Mouse (Mus musculus): ENCODE results near the gene Gm21887.
"Not testable (repeated sequence)": the region's sequence is repeated elsewhere in the genome, so short reads cannot be mapped to it uniquely, and the experiment has no call there.

The Gm21887 gene

GRCm38 (mm10) chrX:170009016-170009750, at the start of gene Gm21887:
Gm21887 (plus strand) TSS chrX:170009659.
- peak; percentile 96 for DNase-seq

GRCm38 (mm10) chrX:169969337-169969736, 40.1 kb upstream of the Gm21887 start:
- DNase-seq = no peak

GRCm38 (mm10) chrX:169969765-169970164, 39.7 kb upstream of the Gm21887 start:
- DNase-seq = not testable (repeated sequence)

- not testable (repeated sequence) for DNase-seq
These were observed 38.9 kb upstream of the Gm21887 start for GRCm38 (mm10) chrX:169970546-169970945.

GRCm38 (mm10) chrX:169971562-169971961, 37.9 kb upstream of the Gm21887 start:
- DNase-seq = not testable (repeated sequence)

- DNase-seq = not testable (repeated sequence)
These were observed 37.3 kb upstream of the Gm21887 start for GRCm38 (mm10) chrX:169972131-169972530.

- peak; percentile 18 for DNase-seq
These were observed 36.5 kb upstream of the Gm21887 start for GRCm38 (mm10) chrX:169972791-169973494.

- not testable (repeated sequence) for DNase-seq
These were observed 35.7 kb upstream of the Gm21887 start for GRCm38 (mm10) chrX:169973806-169974205.

GRCm38 (mm10) chrX:169974456-169974855, 35.0 kb upstream of the Gm21887 start:
- peak; percentile 24 for DNase-seq

- not testable (repeated sequence) for DNase-seq
These were observed 34.5 kb upstream of the Gm21887 start for GRCm38 (mm10) chrX:169974974-169975373.

GRCm38 (mm10) chrX:169975681-169976131, 33.8 kb upstream of the Gm21887 start:
- peak; percentile 32 for DNase-seq

GRCm38 (mm10) chrX:169976340-169976739, 33.1 kb upstream of the Gm21887 start:
- not testable (repeated sequence) for DNase-seq

- not testable (repeated sequence) for DNase-seq
These were observed 31.5 kb upstream of the Gm21887 start for GRCm38 (mm10) chrX:169977856-169978435.

- DNase-seq = peak; percentile 85
These were observed 30.8 kb upstream of the Gm21887 start for GRCm38 (mm10) chrX:169978436-169979381.

GRCm38 (mm10) chrX:169979461-169980202, 29.8 kb upstream of the Gm21887 start:
- not testable (repeated sequence) for DNase-seq

GRCm38 (mm10) chrX:169980203-169980556, 29.3 kb upstream of the Gm21887 start:
- DNase-seq = not testable (repeated sequence)

- DNase-seq = peak; percentile 37
These were observed 28.6 kb upstream of the Gm21887 start for GRCm38 (mm10) chrX:169980809-169981289.

- DNase-seq = peak; percentile 27
These were observed 27.7 kb upstream of the Gm21887 start for GRCm38 (mm10) chrX:169981761-169982181.

- DNase-seq = not testable (repeated sequence)
These were observed 26.7 kb upstream of the Gm21887 start for GRCm38 (mm10) chrX:169982606-169983400.

- peak; percentile 27 for DNase-seq
These were observed 25.9 kb upstream of the Gm21887 start for GRCm38 (mm10) chrX:169983401-169984165.

All from lung, postnatal 10 days (tissue).